Mouse (Mus musculus) neural tube, embryonic 14.5 days (tissue): ENCODE data around the gene Shmt2. TPM values are rescaled to one million over a fixed set of nuclear protein-coding genes. Genes with fewer than 3 reads are reported as not detected.

Experiments used
- ATAC-seq: fragments of 200-750 bp; cut with Nextera tagmentation; 2 replicates; pipeline ENCODE4 v1.8.0; 2017; ENCODE audit warnings: low read depth, mild to moderate bottlenecking, moderate TSS enrichment, moderate library complexity
- H3K27ac ChIP-seq: fragments of 300-500 bp; sonication (generic); 2 replicates; pipeline ENCODE4 v1.5.1; 2014; ENCODE audit warnings: low read depth, mild to moderate bottlenecking, control low read depth, low read length, moderate library complexity, mixed read lengths
- H3K27me3 ChIP-seq: fragments of 300-500 bp; sonication (generic); 2 replicates; pipeline ENCODE4 v1.6.1; 2014; ENCODE audit warnings: low read length; ENCODE audit not compliant: control insufficient read depth, insufficient read depth
- H3K36me3 ChIP-seq: fragments of 300-500 bp; sonication (generic); 2 replicates; pipeline ENCODE4 v1.6.1; 2014; ENCODE audit warnings: low read length, mixed read lengths; ENCODE audit not compliant: control insufficient read depth, insufficient read depth
- H3K4me1 ChIP-seq: fragments of 300-500 bp; sonication (generic); 2 replicates; pipeline ENCODE4 v1.6.1; 2014; ENCODE audit warnings: low read length; ENCODE audit not compliant: control insufficient read depth, insufficient read depth
- H3K4me2 ChIP-seq: fragments of 300-500 bp; sonication (generic); 2 replicates; pipeline ENCODE4 v1.6.1; 2014; ENCODE audit warnings: mild to moderate bottlenecking, low read depth, low read length, control low read depth
- H3K4me3 ChIP-seq: fragments of 300-500 bp; sonication (generic); 2 replicates; pipeline ENCODE4 v1.5.1; 2014; ENCODE audit warnings: low read depth, low read length, control low read depth, mixed read lengths
- H3K9ac ChIP-seq: fragments of 300-500 bp; sonication (generic); replicated peaks from 2 replicates; pipeline ENCODE4 v1.6.1; 2014; ENCODE audit warnings: low read depth, mild to moderate bottlenecking, control low read depth, low read length, mixed read lengths
- H3K9me3 ChIP-seq: fragments of 300-500 bp; sonication (generic); 2 replicates; pipeline ENCODE4 v1.6.1; 2016; ENCODE audit warnings: low read length; ENCODE audit not compliant: control insufficient read depth
- WGBS: fragments of 180-500 bp; shearing (Covaris S2); extraction: QIAGEN DNeasy Blood & Tissue Kit; methylation state at CpG from one replicate; pipeline ENCODE4 v1.1.7; 2014; 5-methylcytosine and 5-hydroxymethylcytosine counted together
- polyA plus RNA-seq: library from polyadenylated mRNA; unstranded; fragments of >200 nt; fragmentation: Nextera tagmentation; extraction: Ambion mirVana; gene quantifications from 2 replicates; pipeline ENCODE4 v1.2.1, GENCODE M21; 2014

The Shmt2 gene
- polyA plus RNA-seq, 1 experiment from 2014 or later = 46.8 TPM

GRCm38 (mm10) chr10:127476541-127476940, 45.7 kb downstream of the Shmt2 start:
- no peak for ATAC-seq
- no peaks in the 10 kb centered on the region for H3K9me3 ChIP-seq
- H3K36me3 ChIP-seq = peaks cover 16% of the 10 kb centered on the region
- no peaks in the 10 kb centered on the region for H3K27me3 ChIP-seq
- H3K4me2 ChIP-seq = no peak overlapping the region
- no peak overlapping the region for H3K9ac ChIP-seq
- no peak overlapping the region for H3K27ac ChIP-seq
- WGBS = 86% methylated on average over 3 of the region's 3 CpGs
- H3K4me3 ChIP-seq = no peak overlapping the region
- H3K4me1 ChIP-seq = no peaks in the 10 kb centered on the region

- Histone ChIP-seq H3K9me3 (no peaks in the 10 kb centered on the region), H3K36me3 (peaks cover 17% of the 10 kb centered on the region), H3K4me2 (no peak overlapping the region), H3K27ac (no peak overlapping the region), H3K9ac (no peak overlapping the region), H3K4me3 (no peak overlapping the region), H3K4me1 (no peaks in the 10 kb centered on the region), H3K27me3 (no peaks in the 10 kb centered on the region)
- 99% methylated on average over 4 of the region's 4 CpGs for WGBS
- no peak for ATAC-seq
Measured at GRCm38 (mm10) chr10:127475175-127475574, 47.1 kb downstream of the Shmt2 start.

- no peak for ATAC-seq
- Histone ChIP-seq H3K4me2 (no peak overlapping the region), H3K4me3 (no peak overlapping the region), H3K36me3 (peaks cover 22% of the 10 kb centered on the region), H3K9ac (no peak overlapping the region), H3K4me1 (no peaks in the 10 kb centered on the region), H3K27me3 (no peaks in the 10 kb centered on the region), H3K9me3 (no peaks in the 10 kb centered on the region), H3K27ac (no peak overlapping the region)
- 89% methylated on average over 9 of the region's 9 CpGs for WGBS
Measured at GRCm38 (mm10) chr10:127472722-127473121, 49.5 kb downstream of the Shmt2 start.

- Histone ChIP-seq H3K4me2 (no peak overlapping the region), H3K4me1 (no peaks in the 10 kb centered on the region), H3K27me3 (no peaks in the 10 kb centered on the region), H3K27ac (no peak overlapping the region), H3K36me3 (peaks cover 13% of the 10 kb centered on the region), H3K9ac (no peak overlapping the region), H3K9me3 (no peaks in the 10 kb centered on the region), H3K4me3 (no peak overlapping the region)
- WGBS = 81% methylated on average over 15 of the region's 15 CpGs
- ATAC-seq = no peak
Measured at GRCm38 (mm10) chr10:127471281-127471988, 50.8 kb downstream of the Shmt2 start.

Other genes starting within 250 kb of the Shmt2 start
- gene Mbd6, start 233.4 kb downstream of the Shmt2 start, polyA plus RNA-seq = 16.1 and 17.4 TPM in 2 replicates
- 117 and 123 TPM in 2 replicates for gene Mars, start 210.7 kb downstream of the Shmt2 start, polyA plus RNA-seq
- 0.42 and 1.1 TPM in 2 replicates for gene Arhgap9, start 200.5 kb downstream of the Shmt2 start, polyA plus RNA-seq
- gene Gli1, start 180.5 kb downstream of the Shmt2 start, polyA plus RNA-seq = 0.87 and 1.5 TPM in 2 replicates
- gene Inhbe, start 168.0 kb downstream of the Shmt2 start, polyA plus RNA-seq = 0.05 and 0.09 TPM in 2 replicates
- gene Inhbc, start 152.0 kb downstream of the Shmt2 start, polyA plus RNA-seq = not detected in 2 replicates
- gene R3hdm2, start 142.1 kb downstream of the Shmt2 start, polyA plus RNA-seq = 35.9 and 36.2 TPM in 2 replicates
- 0.31 TPM in 1 of 2 replicates, not detected in the other for gene Stac3, start 20.8 kb downstream of the Shmt2 start, polyA plus RNA-seq
- gene Ndufa4l2, start 7.5 kb downstream of the Shmt2 start, polyA plus RNA-seq = 9.7 and 13.5 TPM in 2 replicates
- gene Nxph4, start 12.1 kb upstream of the Shmt2 start, polyA plus RNA-seq = 80.1 and 80.4 TPM in 2 replicates
- gene Lrp1, start 98.7 kb upstream of the Shmt2 start, polyA plus RNA-seq = 110 and 125 TPM in 2 replicates
- 1.8 and 5.3 TPM in 2 replicates for gene Stat6, start 120.5 kb upstream of the Shmt2 start, polyA plus RNA-seq
- 3.0 and 3.4 TPM in 2 replicates for gene Nemp1, start 144.5 kb upstream of the Shmt2 start, polyA plus RNA-seq
- 0.79 and 2.2 TPM in 2 replicates for gene Nab2, start 146.1 kb upstream of the Shmt2 start, polyA plus RNA-seq
- 0.28 and 1.1 TPM in 2 replicates for gene Myo1a, start 182.7 kb upstream of the Shmt2 start, polyA plus RNA-seq
- 0.32 TPM in 1 of 2 replicates, not detected in the other for gene Tac2, start 202.0 kb upstream of the Shmt2 start, polyA plus RNA-seq
- gene Zbtb39, start 217.1 kb upstream of the Shmt2 start, polyA plus RNA-seq = 4.8 TPM in 2 replicates
- gene Gpr182, start 229.3 kb upstream of the Shmt2 start, polyA plus RNA-seq = 0.13 and 0.33 TPM in 2 replicates
- gene Rdh1, start 237.3 kb upstream of the Shmt2 start, polyA plus RNA-seq = not detected in 2 replicates
- 0.25 TPM in 1 of 2 replicates, not detected in the other for gene Rdh16f1, start 237.3 kb upstream of the Shmt2 start, polyA plus RNA-seq